Mouse (Mus musculus): ENCODE measurements at regions not wholly inside any gene's neighbourhood (a gene's known extent, or its start where the extent isn't known, plus 50 kb on each side); places are given as distances from the start of the nearest gene placed in this dataset.

DNA sequence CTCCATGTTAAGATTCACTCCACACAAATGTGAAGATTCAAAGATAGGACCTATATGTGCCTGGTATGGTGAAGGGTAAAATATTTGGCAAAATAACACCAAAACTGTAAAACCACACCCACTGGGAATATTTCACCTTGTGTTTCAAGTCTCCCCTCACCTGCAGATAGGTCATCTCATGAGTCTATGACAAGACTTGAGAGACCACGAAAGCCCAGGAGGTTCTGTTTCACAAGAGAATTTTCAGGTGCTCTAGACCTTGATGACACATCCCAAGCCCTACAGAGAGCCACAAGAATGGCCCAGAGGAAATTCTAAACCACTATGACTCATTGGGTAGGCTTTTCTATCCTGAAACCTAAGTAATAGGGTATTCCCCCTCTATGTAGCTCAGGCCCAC is 1322.4 kb upstream of the A1bg start (continued):
- peak; percentile 91 for TF ChIP-seq MAZ (IDR thresholded peaks at IDR 0.05; ENCODE audit: low read depth, low read length)
- TF ChIP-seq RAD21 (IDR thresholded peaks at IDR 0.05; ENCODE audit: low read depth, low read length) = peak; percentile 26
- no peak for TF ChIP-seq ZC3H11A (IDR thresholded peaks at IDR 0.05; ENCODE audit: low read depth, low read length)
- TF ChIP-seq JUN (IDR thresholded peaks at IDR 0.05; ENCODE audit: insufficient read depth, low read depth, low read length) = peak; percentile 99
- no peak for TF ChIP-seq NRF1 (IDR thresholded peaks at IDR 0.05; ENCODE audit: low read depth, low read length)
- TF ChIP-seq MXI1 (IDR thresholded peaks at IDR 0.05; ENCODE audit: low read depth, low read length) = peak; percentile 22
- peak; percentile 55 for TF ChIP-seq POLR2AphosphoS2 (IDR thresholded peaks at IDR 0.05; ENCODE audit: low read depth, low read length)
- TF ChIP-seq TCF12 (IDR thresholded peaks at IDR 0.05; ENCODE audit: low read depth, low read length) = peak; percentile 100
- TF ChIP-seq POLR2A (IDR thresholded peaks at IDR 0.05; ENCODE audit: low read depth, low read length) = no peak; the same call in 1 of the 2 replicates
- TF ChIP-seq ZNF384 (IDR thresholded peaks at IDR 0.05; ENCODE audit: low read depth, low read length) = peak; percentile 57
- TF ChIP-seq UBTF (IDR thresholded peaks at IDR 0.05; ENCODE audit: low read depth, low read length) = peak; percentile 51; the same call in 1 of the 2 replicates

DNA sequence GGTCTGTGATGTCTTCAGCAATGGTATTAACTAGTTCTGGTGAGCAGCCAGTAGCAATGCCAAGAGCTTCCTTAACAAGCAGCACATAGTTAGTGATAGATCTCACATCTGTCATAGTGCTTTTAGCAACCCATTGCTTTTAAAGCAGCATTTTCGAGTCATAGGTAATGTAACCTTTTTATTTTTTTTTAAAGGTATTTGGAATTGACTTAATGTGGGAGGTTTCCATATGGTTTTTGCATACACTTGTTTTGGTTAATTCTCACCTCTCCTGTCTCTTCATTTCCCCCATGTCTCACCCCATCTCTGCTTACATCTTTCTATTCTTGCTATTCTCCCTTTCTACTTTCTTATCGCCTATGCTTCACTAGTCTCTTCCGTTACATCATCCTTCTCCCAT is 1322.0 kb upstream of the A1bg start:
- H3K36me3 ChIP-seq (replicated peaks in 1 of 2; ENCODE audit: control insufficient read depth in 1 of 2, insufficient read depth in 1 of 2, low read length in 1 of 2) = peaks cover 55 to 94% of the 10 kb centered on the region in 2 experiments
- in situ Hi-C loops (cut with MboI; ENCODE audit: low pct_ligation_motif_present, low pct_unique_long_range_greater_than_20kb, low sequenced_read_pairs) = no loop called here

DNA sequence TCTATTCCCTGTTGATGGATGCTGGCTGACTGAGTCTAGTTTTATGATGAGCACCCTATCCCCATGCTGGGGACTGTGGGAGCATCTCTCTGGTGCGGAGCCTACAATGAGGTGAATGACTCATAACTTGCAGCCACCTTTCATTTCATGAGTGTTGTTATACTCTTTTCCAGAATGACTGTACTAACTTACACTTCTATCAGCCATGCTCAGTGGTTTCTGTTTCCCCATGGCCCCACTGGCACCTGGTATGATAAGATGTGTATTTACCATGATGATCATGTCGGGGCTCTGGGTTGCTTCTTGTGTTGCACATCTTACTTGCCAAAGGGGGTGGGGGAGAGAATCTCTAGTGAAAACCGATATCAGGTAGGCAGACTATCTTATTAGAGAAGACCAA is 1317.2 kb upstream of the A1bg start:
- Histone ChIP-seq H3K36me3 (replicated peaks in 1 of 2; ENCODE audit: control insufficient read depth in 1 of 2, insufficient read depth in 1 of 2, low read length in 1 of 2) (peaks cover 35 to 85% of the 10 kb centered on the region in 2 experiments), H3K4me1 (ENCODE audit: control insufficient read depth in 1 of 2, insufficient read depth in 2 of 2) (peaks cover 47 to 89% of the 10 kb centered on the region in 2 experiments), H3K9ac (ENCODE audit: insufficient read depth, low read depth) (no peak overlapping the region), H3K27ac (ENCODE audit: insufficient read depth, low read depth) (peak overlapping the region; percentile 65), H3K4me3 (replicated peaks in 1 of 3; ENCODE audit: low read depth in 2 of 3, low read length in 2 of 3, poor library complexity in 1 of 3) (no peak overlapping the region), H3K4me2 (ENCODE audit: insufficient read depth, low read depth, poor library complexity, severe bottlenecking) (peak overlapping the region; percentile 52), H3K9me3 (replicated peaks; ENCODE audit: low read length) (no peaks in the 10 kb centered on the region), H3K79me2 (replicated peaks; ENCODE audit: control insufficient read depth, extremely low read depth, insufficient read depth, poor library complexity, severe bottlenecking) (peaks cover 30% of the 10 kb centered on the region), H3K27me3 (replicated peaks) (no peaks in the 10 kb centered on the region)
- dilution Hi-C loops (cut with MboI; ENCODE audit: extremely low pct_ligation_motif_present, extremely low pct_unique_long_range_greater_than_20kb, low sequenced_read_pairs) (no loop called here), in situ Hi-C loops (cut with MboI; ENCODE audit: low pct_ligation_motif_present, low pct_unique_long_range_greater_than_20kb, low sequenced_read_pairs) (no loop called here)
- DNase-seq (ENCODE audit: extremely low read depth) = peak; percentile 90
- TF ChIP-seq ZMIZ1 (IDR thresholded peaks at IDR 0.05; ENCODE audit: low read depth, low read length) = no peak
- peak; percentile 32; the same call in 1 of the 2 replicates for TF ChIP-seq POLR2A (IDR thresholded peaks at IDR 0.05; ENCODE audit: low read depth, low read length)
- TF ChIP-seq USF1 (IDR thresholded peaks at IDR 0.05; ENCODE audit: low read depth, low read length) = no peak
- peak; percentile 27; the same call in 1 of the 2 replicates for TF ChIP-seq ZNF384 (IDR thresholded peaks at IDR 0.05; ENCODE audit: low read depth, low read length)
- TF ChIP-seq JUND (conservative IDR thresholded peaks at IDR 0.05; ENCODE audit: low read depth, low read length) = peak; percentile 98
- TF ChIP-seq MYC (IDR thresholded peaks at IDR 0.05; ENCODE audit: low read depth, low read length) = peak; percentile 94
- TF ChIP-seq BHLHE40 (IDR thresholded peaks at IDR 0.05; ENCODE audit: low read depth, low read length) = peak; percentile 91
- no peak for TF ChIP-seq CHD1 (IDR thresholded peaks at IDR 0.05; ENCODE audit: low read depth, low read length)
- peak; percentile 96 for TF ChIP-seq ETS1 (conservative IDR thresholded peaks at IDR 0.05; ENCODE audit: low read depth, low read length)
- TF ChIP-seq NRF1 (IDR thresholded peaks at IDR 0.05; ENCODE audit: low read depth, low read length) = 0 out of 2 replicates have a peak, but pooled peaks have one; percentile 31
- peak; percentile 99 for TF ChIP-seq IRF4 (IDR thresholded peaks at IDR 0.05; ENCODE audit: low read depth, low read length)
- TF ChIP-seq KAT2A (IDR thresholded peaks at IDR 0.05; ENCODE audit: insufficient replicate concordance, low read length) = 0 out of 2 replicates have a peak, but pooled peaks have one; percentile 61
- no peak for TF ChIP-seq HCFC1 (IDR thresholded peaks at IDR 0.05; ENCODE audit: low read depth, low read length)
- no peak for TF ChIP-seq PAX5 (IDR thresholded peaks at IDR 0.05; ENCODE audit: low read length)
- no peak for TF ChIP-seq USF2 (conservative IDR thresholded peaks at IDR 0.05; ENCODE audit: low read depth, low read length)
- no peak for TF ChIP-seq E2F4 (IDR thresholded peaks at IDR 0.05; ENCODE audit: insufficient replicate concordance, low read depth, low read length)
- TF ChIP-seq ZKSCAN1 (IDR thresholded peaks at IDR 0.05; ENCODE audit: borderline replicate concordance, low read depth, low read length) = no peak
- peak; percentile 80 for TF ChIP-seq MAX (IDR thresholded peaks at IDR 0.05; ENCODE audit: low read length)
- peak; percentile 32 for TF ChIP-seq SMC3 (IDR thresholded peaks at IDR 0.05; ENCODE audit: low read depth, low read length)

More for the DNA sequence above, 1322.0 kb upstream of the A1bg start:
- H3K4me1 ChIP-seq (ENCODE audit: control insufficient read depth in 1 of 2, insufficient read depth in 2 of 2) = peaks cover 48 to 89% of the 10 kb centered on the region in 2 experiments
- peaks cover 20% of the 10 kb centered on the region for H3K79me2 ChIP-seq (replicated peaks; ENCODE audit: control insufficient read depth, extremely low read depth, insufficient read depth, poor library complexity, severe bottlenecking)
- no peaks in the 10 kb centered on the region for H3K9me3 ChIP-seq (replicated peaks; ENCODE audit: low read length)
- peak overlapping the region; percentile 98 for H3K27ac ChIP-seq (ENCODE audit: insufficient read depth, low read depth)
- H3K9ac ChIP-seq (ENCODE audit: insufficient read depth, low read depth) = no peak overlapping the region
- no peak for DNase-seq (ENCODE audit: extremely low read depth)
- dilution Hi-C loops (cut with MboI; ENCODE audit: extremely low pct_ligation_motif_present, extremely low pct_unique_long_range_greater_than_20kb, low sequenced_read_pairs) = no loop called here
- H3K4me2 ChIP-seq (ENCODE audit: insufficient read depth, low read depth, poor library complexity, severe bottlenecking) = peak overlapping the region; percentile 70
- no peaks in the 10 kb centered on the region for H3K27me3 ChIP-seq (replicated peaks)
- TF ChIP-seq HCFC1 (IDR thresholded peaks at IDR 0.05; ENCODE audit: low read depth, low read length) = no peak
- no peak for TF ChIP-seq KAT2A (IDR thresholded peaks at IDR 0.05; ENCODE audit: insufficient replicate concordance, low read length)
- no peak for TF ChIP-seq ZC3H11A (IDR thresholded peaks at IDR 0.05; ENCODE audit: low read depth, low read length)
- 0 out of 2 replicates have a peak, but pooled peaks have one; percentile 18 for TF ChIP-seq TBP (conservative IDR thresholded peaks at IDR 0.05; ENCODE audit: low read depth, low read length)
- no peak for TF ChIP-seq SMC3 (IDR thresholded peaks at IDR 0.05; ENCODE audit: low read depth, low read length)
- TF ChIP-seq ZNF384 (IDR thresholded peaks at IDR 0.05; ENCODE audit: low read depth, low read length) = peak; percentile 73
- peak; percentile 54 for TF ChIP-seq MXI1 (IDR thresholded peaks at IDR 0.05; ENCODE audit: low read depth, low read length)
- no peak for TF ChIP-seq PAX5 (IDR thresholded peaks at IDR 0.05; ENCODE audit: low read length)
- no peak for TF ChIP-seq NELFE (IDR thresholded peaks at IDR 0.05; ENCODE audit: low read depth, low read length)
- no peak for TF ChIP-seq CHD2 (IDR thresholded peaks at IDR 0.05; ENCODE audit: low read length)
- peak overlapping the region in 1 of 3 experiments; percentile 22 for H3K4me3 ChIP-seq (replicated peaks in 1 of 3; ENCODE audit: low read depth in 2 of 3, low read length in 2 of 3, poor library complexity in 1 of 3)
